Mouse (Mus musculus): Measurements from ENCODE around the gene Gif.

- TF ChIP-seq CTCF (IDR thresholded peaks at IDR 0.05; ENCODE audit: control insufficient read depth, insufficient read depth, low read length) = no peak
- TF ChIP-seq POLR2A (IDR thresholded peaks at IDR 0.05; ENCODE audit: borderline replicate concordance, control insufficient read depth, low read depth, low read length) = no peak
Measured at GRCm38 (mm10) chr19:11730278-11730677, 17.1 kb upstream of the Gif start.

All from bone marrow, adult 2 months (tissue).